Mouse (Mus musculus): ENCODE data around the gene Trim66. TPM values are rescaled to one million over a fixed set of nuclear protein-coding genes. Genes with fewer than 3 reads are reported as not detected.

Trim66 gene
- total and polyA plus RNA-seq, 2 experiments from 2014 or later, result 0.73 to 4.5 TPM

DNA sequence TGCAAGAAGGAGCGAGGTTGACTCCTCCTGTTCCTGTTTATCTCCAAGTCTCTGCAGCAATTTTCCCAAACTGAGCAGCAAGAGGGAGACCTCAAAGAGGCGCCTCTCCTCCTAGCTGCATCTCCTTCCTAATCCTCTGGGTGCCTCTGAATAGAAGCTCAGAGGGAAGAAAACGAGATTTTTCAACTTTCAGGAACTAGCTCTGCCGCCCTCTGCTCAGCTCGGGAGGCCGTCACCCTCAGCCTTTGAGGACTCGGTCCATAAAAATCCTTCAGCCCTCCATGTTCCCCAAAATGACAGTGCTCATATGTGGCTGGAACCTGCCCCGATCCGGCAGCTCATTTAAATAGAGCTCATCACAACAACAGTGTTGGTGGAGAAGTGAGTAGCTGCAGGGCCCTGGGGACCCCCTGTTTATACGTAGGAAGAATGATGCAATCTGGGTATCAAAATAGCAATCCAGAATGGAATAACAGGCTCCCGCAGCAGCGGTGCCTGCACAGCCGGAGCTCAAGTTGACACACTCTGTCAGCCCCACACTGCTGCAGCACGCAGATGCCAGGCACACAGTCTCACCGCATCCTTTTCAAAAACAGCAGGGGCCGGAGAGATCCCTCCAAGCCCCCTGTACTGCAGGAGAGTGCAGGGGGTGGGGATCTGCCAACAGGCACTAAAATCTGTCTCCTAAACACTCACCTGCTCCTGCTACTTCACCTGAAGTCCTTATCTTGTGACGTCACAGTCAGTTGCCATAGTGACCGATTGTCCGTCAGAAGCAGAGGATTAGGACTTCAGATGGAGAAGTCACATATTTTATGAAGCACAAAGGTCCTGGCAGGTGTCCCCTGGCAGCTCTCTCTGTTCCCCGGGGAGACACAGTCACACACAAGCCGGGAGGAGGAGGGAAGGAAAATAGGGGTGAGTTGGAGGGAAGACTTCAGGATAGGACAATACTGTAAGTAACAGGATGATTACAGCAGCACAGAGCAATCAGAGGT lies 14.3 kb downstream of the Trim66 start:
- DNase-seq (ENCODE audit: low spot score), result peak; percentile 69
- H3K9me3 ChIP-seq (ENCODE audit: low read length), result no peaks in the 10 kb centered on the region
- H3K36me3 ChIP-seq (ENCODE audit: insufficient read depth, low read length), result no peaks in the 10 kb centered on the region
- H3K4me2 ChIP-seq (ENCODE audit: low read depth, low read length), result peak overlapping the region; percentile 60
- WGBS, result 9% methylated on average over 21 of the region's 21 CpGs
- H3K27me3 ChIP-seq (ENCODE audit: insufficient read depth, low read length), result no peaks in the 10 kb centered on the region
- peak; percentile 12; the same call in 1 of the 2 replicates for TF ChIP-seq CTCF (IDR thresholded peaks at IDR 0.05; ENCODE audit: low read depth)
- peak overlapping the region; percentile 38 for H3K4me3 ChIP-seq (ENCODE audit: low read length)
- H3K4me1 ChIP-seq (ENCODE audit: insufficient read depth, low read length), result peaks cover 5% of the 10 kb centered on the region
- H3K9ac ChIP-seq (replicated peaks; ENCODE audit: low read length), result peak overlapping the region; percentile 47
- peak overlapping the region; percentile 77 for H3K27ac ChIP-seq
- ATAC-seq, result peak; percentile 84

DNA sequence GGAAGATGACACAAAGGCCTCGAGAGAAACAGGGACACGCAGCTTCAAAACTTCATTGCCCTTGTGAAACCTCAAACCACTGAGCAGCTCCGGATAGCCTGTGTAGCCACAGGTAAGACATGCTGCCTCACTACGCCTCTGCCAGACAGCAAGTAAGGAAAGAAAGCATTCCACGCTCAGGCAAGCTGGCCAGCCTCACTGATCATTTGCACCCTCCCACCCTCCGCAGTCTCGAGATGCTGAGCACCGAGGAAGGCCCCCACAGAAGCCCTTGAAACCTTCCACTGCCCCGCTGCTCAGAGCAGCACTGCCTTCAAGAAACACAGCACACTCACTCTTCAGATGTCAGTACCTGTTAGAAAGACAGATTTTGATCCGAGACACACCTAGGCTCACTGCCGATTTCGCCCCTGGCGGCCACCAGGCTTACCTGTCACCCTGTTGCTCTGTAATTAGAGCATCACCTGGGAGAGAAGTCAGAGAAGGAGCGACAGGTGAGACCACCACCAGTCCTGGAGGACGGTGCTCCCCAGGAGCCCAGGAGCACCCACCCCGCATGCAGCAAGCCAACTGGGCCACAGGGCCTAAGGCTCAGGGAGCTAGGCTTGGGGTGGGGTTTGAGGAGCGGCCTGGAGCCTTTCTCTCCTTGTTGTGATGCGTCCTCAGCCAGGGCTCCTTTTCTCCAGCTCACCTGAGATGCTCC lies 15.2 kb downstream of the Trim66 start:
- WGBS, result 63% methylated on average over 18 of the region's 18 CpGs
- H3K27ac ChIP-seq, result peak overlapping the region; percentile 77
- H3K36me3 ChIP-seq (ENCODE audit: insufficient read depth, low read length), result no peaks in the 10 kb centered on the region
- peak overlapping the region; percentile 47 for H3K9ac ChIP-seq (replicated peaks; ENCODE audit: low read length)
- no peaks in the 10 kb centered on the region for H3K27me3 ChIP-seq (ENCODE audit: insufficient read depth, low read length)
- DNase-seq (ENCODE audit: low spot score) (no peak), ATAC-seq (peak; percentile 38)
- H3K9me3 ChIP-seq (ENCODE audit: low read length), result no peaks in the 10 kb centered on the region
- H3K4me2 ChIP-seq (ENCODE audit: low read depth, low read length), result peak overlapping the region; percentile 60
- peaks cover 5% of the 10 kb centered on the region for H3K4me1 ChIP-seq (ENCODE audit: insufficient read depth, low read length)
- peak overlapping the region; percentile 38 for H3K4me3 ChIP-seq (ENCODE audit: low read length)
- no peak for TF ChIP-seq CTCF (IDR thresholded peaks at IDR 0.05; ENCODE audit: low read depth)

DNA sequence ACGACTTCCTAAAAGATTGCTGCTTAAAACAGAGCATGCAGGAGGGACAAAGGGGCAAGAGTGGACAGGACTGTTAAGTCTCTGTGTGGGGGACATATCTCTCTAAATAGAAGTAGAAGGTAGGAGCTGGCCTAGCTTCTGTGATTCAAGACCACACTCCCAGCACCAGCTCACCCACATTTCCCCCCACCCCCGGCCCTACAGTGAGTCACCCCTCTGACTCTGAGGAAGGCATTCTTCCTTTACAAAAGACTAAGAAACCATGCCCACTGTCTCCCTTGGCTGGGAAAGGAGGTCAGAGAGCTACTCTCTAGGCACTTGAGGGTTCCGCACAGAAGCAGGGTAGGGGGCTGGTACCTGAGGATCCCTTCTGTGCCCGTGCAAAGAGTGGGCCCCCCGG lies 23.7 kb downstream of the Trim66 start:
- Histone ChIP-seq H3K4me3 (ENCODE audit: low read length) (no peak overlapping the region), H3K4me1 (ENCODE audit: insufficient read depth, low read length) (no peaks in the 10 kb centered on the region), H3K27me3 (ENCODE audit: insufficient read depth, low read length) (0 out of 2 replicates have a peak, but pooled peaks cover 4% of the 10 kb centered on the region), H3K36me3 (ENCODE audit: insufficient read depth, low read length) (no peaks in the 10 kb centered on the region), H3K9me3 (ENCODE audit: low read length) (no peaks in the 10 kb centered on the region), H3K9ac (replicated peaks; ENCODE audit: low read length) (no peak overlapping the region), H3K27ac (no peak overlapping the region), H3K4me2 (ENCODE audit: low read depth, low read length) (no peak overlapping the region)
- ATAC-seq (no peak), DNase-seq (ENCODE audit: low spot score) (no peak)
- TF ChIP-seq CTCF (IDR thresholded peaks at IDR 0.05; ENCODE audit: low read depth), result no peak
- 62% methylated on average over 5 of the region's 5 CpGs for WGBS

DNA sequence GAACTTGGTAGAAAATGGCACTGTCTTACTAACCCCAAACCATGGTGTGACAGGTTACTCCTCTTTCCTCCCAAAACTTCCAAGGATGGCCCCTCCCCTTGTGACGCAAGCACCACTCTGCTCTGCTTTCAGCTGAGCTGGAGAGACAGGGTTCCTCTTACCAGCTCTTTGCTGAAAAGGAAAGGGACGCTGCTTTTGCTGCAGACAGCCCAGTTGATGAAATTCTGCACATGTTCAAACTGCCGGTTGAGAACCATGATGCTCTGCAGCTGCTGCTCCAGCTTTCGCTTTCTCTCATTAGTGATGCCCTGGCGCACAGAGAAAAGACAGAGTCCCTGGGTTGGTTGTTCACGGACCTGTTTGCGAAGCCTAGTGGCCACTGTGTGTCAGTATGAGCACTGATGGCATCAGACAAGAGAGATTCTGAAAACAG lies 27.2 kb downstream of the Trim66 start:
- H3K9me3 ChIP-seq (ENCODE audit: low read length), result no peaks in the 10 kb centered on the region
- H3K9ac ChIP-seq (replicated peaks; ENCODE audit: low read length), result no peak overlapping the region
- TF ChIP-seq CTCF (IDR thresholded peaks at IDR 0.05; ENCODE audit: low read depth), result peak; percentile 58
- no peaks in the 10 kb centered on the region for H3K4me1 ChIP-seq (ENCODE audit: insufficient read depth, low read length)
- WGBS, result 16% methylated on average over 7 of the region's 7 CpGs
- 0 out of 2 replicates have a peak overlapping the region, but pooled peaks have one; percentile 20 for H3K27ac ChIP-seq
- H3K36me3 ChIP-seq (ENCODE audit: insufficient read depth, low read length), result no peaks in the 10 kb centered on the region
- peak overlapping the region; percentile 36; the same call in 1 of the 2 replicates for H3K4me2 ChIP-seq (ENCODE audit: low read depth, low read length)
- ATAC-seq, result peak; percentile 81
- H3K4me3 ChIP-seq (ENCODE audit: low read length), result 0 out of 2 replicates have a peak overlapping the region, but pooled peaks have one; percentile 4
- H3K27me3 ChIP-seq (ENCODE audit: insufficient read depth, low read length), result 0 out of 2 replicates have a peak, but pooled peaks cover 4% of the 10 kb centered on the region
- DNase-seq (ENCODE audit: low spot score), result peak; percentile 69

DNA sequence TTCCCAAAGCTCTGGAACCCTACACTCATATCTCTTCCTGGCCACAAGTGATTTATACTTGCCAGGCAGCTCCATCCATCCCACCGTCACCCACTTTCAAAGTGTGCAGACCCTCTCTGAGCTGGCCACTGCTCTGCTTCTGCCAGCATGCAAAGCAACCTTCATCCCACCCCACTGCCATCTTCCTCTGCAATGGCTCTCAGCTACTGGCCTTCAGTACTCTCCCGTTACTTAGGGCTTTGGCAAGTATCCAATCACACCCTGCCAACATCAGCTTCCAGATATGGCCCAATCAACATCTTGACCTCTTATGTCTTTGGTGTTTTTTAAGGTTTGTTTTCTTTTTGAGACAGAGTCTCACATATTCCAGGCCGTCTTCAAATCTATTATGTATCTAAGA lies 30.0 kb downstream of the Trim66 start:
- ATAC-seq (no peak), DNase-seq (ENCODE audit: low spot score) (no peak)
- H3K27me3 ChIP-seq (ENCODE audit: insufficient read depth, low read length), result 0 out of 2 replicates have a peak, but pooled peaks cover 3% of the 10 kb centered on the region

DNA sequence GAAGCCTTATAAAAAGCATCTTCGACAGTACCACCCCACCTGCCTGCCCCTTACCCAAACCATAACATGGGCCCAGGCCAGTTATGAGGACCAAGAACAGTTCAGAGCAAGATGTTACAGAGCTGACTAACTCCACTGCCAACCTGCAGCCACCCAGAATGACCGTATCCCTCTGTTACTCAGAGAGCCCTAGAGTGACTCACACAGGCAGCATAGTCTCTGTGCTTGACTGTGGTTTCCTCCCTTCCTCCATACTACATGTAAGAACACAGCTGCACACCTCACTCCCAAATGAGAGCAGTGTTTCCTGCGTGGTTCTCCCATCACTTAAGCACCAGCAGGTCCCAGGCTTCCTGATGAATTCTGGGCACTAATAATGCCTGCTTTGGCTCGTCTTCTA lies 37.2 kb downstream of the Trim66 start:
- no peaks in the 10 kb centered on the region for H3K4me1 ChIP-seq (ENCODE audit: insufficient read depth, low read length)
- TF ChIP-seq CTCF (IDR thresholded peaks at IDR 0.05; ENCODE audit: low read depth), result no peak
- no peak overlapping the region for H3K9ac ChIP-seq (replicated peaks; ENCODE audit: low read length)
- no peaks in the 10 kb centered on the region for H3K9me3 ChIP-seq (ENCODE audit: low read length)
- no peaks in the 10 kb centered on the region for H3K27me3 ChIP-seq (ENCODE audit: insufficient read depth, low read length)
- DNase-seq (ENCODE audit: low spot score) (no peak), ATAC-seq (peak; percentile 15; the same call in 1 of the 2 replicates)
- no peak overlapping the region for H3K4me3 ChIP-seq (ENCODE audit: low read length)
- 62% methylated on average over 4 of the region's 4 CpGs for WGBS
- H3K36me3 ChIP-seq (ENCODE audit: insufficient read depth, low read length), result no peaks in the 10 kb centered on the region
- H3K27ac ChIP-seq, result no peak overlapping the region
- no peak overlapping the region for H3K4me2 ChIP-seq (ENCODE audit: low read depth, low read length)

More for the DNA sequence above, 30.0 kb downstream of the Trim66 start:
- Histone ChIP-seq H3K9ac (replicated peaks; ENCODE audit: low read length) (no peak overlapping the region), H3K9me3 (ENCODE audit: low read length) (no peaks in the 10 kb centered on the region), H3K4me3 (ENCODE audit: low read length) (no peak overlapping the region), H3K27ac (no peak overlapping the region), H3K36me3 (ENCODE audit: insufficient read depth, low read length) (no peaks in the 10 kb centered on the region), H3K4me2 (ENCODE audit: low read depth, low read length) (no peak overlapping the region), H3K4me1 (ENCODE audit: insufficient read depth, low read length) (no peaks in the 10 kb centered on the region)
- TF ChIP-seq CTCF (IDR thresholded peaks at IDR 0.05; ENCODE audit: low read depth), result no peak
- WGBS, result 77% methylated on average over 3 of the region's 3 CpGs
